Mouse (Mus musculus): ENCODE measurements around the gene Cstf1.

GRCm38 (mm10) chr2:172329179-172329578 lies 41.3 kb upstream of the Cstf1 start:
- TF ChIP-seq CTCF (IDR thresholded peaks at IDR 0.05; ENCODE audit: low read depth, low read length) (0 out of 2 replicates have a peak, but pooled peaks have one; percentile 40), POLR2A (IDR thresholded peaks at IDR 0.05; ENCODE audit: borderline replicate concordance, low read depth, low read length) (no peak)

All from bone marrow macrophage, adult 2 months (primary cell).